Mouse (Mus musculus) spleen, adult 2 months (tissue): ENCODE measurements at regions not wholly inside any gene's neighbourhood (a gene's known extent, or its start where the extent isn't known, plus 50 kb on each side); places are given as distances from the start of the nearest gene placed in this dataset.

Experiments used
- CTCF ChIP-seq: fragments of 200-500 bp; IDR thresholded peaks from 2 replicates; pipeline ENCODE4 v1.5.1; 2011; ENCODE audit warnings: mild to moderate bottlenecking, inconsistent platforms; ENCODE audit not compliant: insufficient read depth, insufficient read length, insufficient replicate concordance; ENCODE audit errors: extremely low read depth
- POLR2A ChIP-seq: fragments of 200-500 bp; IDR thresholded peaks from 2 replicates; pipeline ENCODE4 v1.6.1; 2011; ENCODE audit warnings: low read depth, low read length, inconsistent platforms

- no peak for TF ChIP-seq CTCF
- no peak for TF ChIP-seq POLR2A
Observed at GRCm38 (mm10) chr4:31621205-31621604, 342.7 kb upstream of the Map3k7 start.
